8 mouse cellular contexts compared by ENCODE assay signal in genomic region chr2:103565732-103566422, GRCm38 (mm10). TPM values are rescaled to one million over a fixed set of nuclear protein-coding genes. Genes with fewer than 3 reads are reported as not detected.
DNase-seq lines count a peak whose midpoint lies in the region; ATAC-seq and TF ChIP-seq lines count a peak whose summit lies in the region.

Gene Abtb2, plus strand, starts transcription at chr2:103566310.

- ATAC-seq in CD4-positive, CD25-positive, alpha-beta regulatory T cell, adult 4 months: peak; percentile 90
- peak; percentile 94 for ATAC-seq in forebrain, embryonic 11.5 days (replicated peaks; ENCODE audit: low FRiP score)
- ATAC-seq in heart, embryonic 16.5 days (replicated peaks; ENCODE audit: extremely low read depth, insufficient read depth, low FRiP score): peak; percentile 94
- peak; percentile 96 for ATAC-seq in liver, embryonic 14.5 days (ENCODE audit: insufficient read depth)
- peak; percentile 96 for ATAC-seq in stomach, embryonic 15.5 days (ENCODE audit: insufficient read depth, low FRiP score, low read depth)

- peaks cover 4% of the 10 kb centered on the region; the same call in 1 of the 2 replicates for H3K27me3 ChIP-seq in forebrain, embryonic 11.5 days (ENCODE audit: control insufficient read depth, insufficient read depth, low read length)
- H3K27me3 ChIP-seq in heart, embryonic 16.5 days (ENCODE audit: control insufficient read depth, insufficient read depth, low read length): peaks cover 3% of the 10 kb centered on the region; the same call in 1 of the 2 replicates
- peaks cover 46% of the 10 kb centered on the region for H3K27me3 ChIP-seq in liver, embryonic 14.5 days (ENCODE audit: control insufficient read depth, insufficient read depth, low read length)
- no peaks in the 10 kb centered on the region for H3K27me3 ChIP-seq in stomach, embryonic 15.5 days (replicated peaks)

- peak; percentile 14 for TF ChIP-seq CTCF in liver, embryonic 14.5 days (IDR thresholded peaks at IDR 0.05; ENCODE audit: low read depth)

- H3K4me3 ChIP-seq in forebrain, embryonic 11.5 days (ENCODE audit: low read depth, low read length): peak within 1 kb of the TSS; percentile 68
- H3K4me3 ChIP-seq in heart, embryonic 16.5 days (ENCODE audit: low read length): peak within 1 kb of the TSS; percentile 67
- peak within 1 kb of the TSS; percentile 49 for H3K4me3 ChIP-seq in liver, embryonic 14.5 days (ENCODE audit: insufficient read depth in 1 of 2, low read depth in 2 of 2, low read length in 2 of 2)
- peak within 1 kb of the TSS; percentile 63 for H3K4me3 ChIP-seq in stomach, embryonic 15.5 days (replicated peaks)

- 1% methylated on average over 34 of the region's 34 CpGs for WGBS in forebrain, embryonic 11.5 days
- under 1% methylated on average over 34 of the region's 34 CpGs for WGBS in heart, embryonic 16.5 days
- under 1% methylated on average over 34 of the region's 34 CpGs for WGBS in liver, embryonic 14.5 days (ENCODE audit: insufficient replicate concordance)
- WGBS in stomach, embryonic 15.5 days: under 1% methylated on average over 34 of the region's 34 CpGs

- peaks cover 23% of the 10 kb centered on the region; the same call in 1 of the 2 replicates for H3K4me1 ChIP-seq in forebrain, embryonic 11.5 days (replicated peaks; ENCODE audit: control insufficient read depth, insufficient read depth, low read length)
- H3K4me1 ChIP-seq in heart, embryonic 16.5 days (ENCODE audit: control insufficient read depth, insufficient read depth, low read length): peaks cover 32% of the 10 kb centered on the region
- H3K4me1 ChIP-seq in liver, embryonic 14.5 days (replicated peaks; ENCODE audit: control insufficient read depth in 2 of 2, insufficient read depth in 2 of 2, low read length in 1 of 2): peaks cover 5 to 7% of the 10 kb centered on the region in 2 experiments
- H3K4me1 ChIP-seq in stomach, embryonic 15.5 days: peaks cover 21% of the 10 kb centered on the region

- TF ChIP-seq EP300 in liver, embryonic 14.5 days (IDR thresholded peaks at IDR 0.05; ENCODE audit: low read depth): no peak

- peak within 1 kb of the TSS; percentile 81 for H3K27ac ChIP-seq in forebrain, embryonic 11.5 days (ENCODE audit: low read depth, low read length)
- peak within 1 kb of the TSS; percentile 93 for H3K27ac ChIP-seq in heart, embryonic 16.5 days (ENCODE audit: low read length)
- no peak within 1 kb of the TSS for H3K27ac ChIP-seq in liver, embryonic 14.5 days
- peak within 1 kb of the TSS; percentile 85 for H3K27ac ChIP-seq in stomach, embryonic 15.5 days

- H3K9ac ChIP-seq in forebrain, embryonic 11.5 days (ENCODE audit: low read length): peak within 1 kb of the TSS; percentile 71
- peak within 1 kb of the TSS; percentile 91 for H3K9ac ChIP-seq in heart, embryonic 16.5 days (ENCODE audit: low read length)
- peak within 1 kb of the TSS; percentile 38 for H3K9ac ChIP-seq in liver, embryonic 14.5 days (replicated peaks)
- H3K9ac ChIP-seq in stomach, embryonic 15.5 days: peak within 1 kb of the TSS; percentile 49

- DNase-seq in c-Kit-positive CD71-positive TER-119-negative erythroid progenitor cells, embryonic 14.5 days (ENCODE audit: low read depth): peak; percentile 91
- DNase-seq in forebrain, embryonic 11.5 days (ENCODE audit: low spot score): peak; percentile 96
- peak; percentile 95 to 96 for DNase-seq in kidney, postnatal 36 days
- DNase-seq in liver, embryonic 14.5 days (ENCODE audit: low read depth in 3 of 3, low spot score in 3 of 3): peak; percentile 84 to 87 (median 85)
- DNase-seq in neural tube, embryonic 10.5 days (ENCODE audit: extremely low spot score, low spot score): peak; percentile 90

- no peaks in the 10 kb centered on the region for H3K9me3 ChIP-seq in forebrain, embryonic 11.5 days (ENCODE audit: control insufficient read depth, low read length)
- H3K9me3 ChIP-seq in heart, embryonic 16.5 days (replicated peaks; ENCODE audit: control insufficient read depth, low read length): no peaks in the 10 kb centered on the region
- H3K9me3 ChIP-seq in liver, embryonic 14.5 days (ENCODE audit: control insufficient read depth, low read length): no peaks in the 10 kb centered on the region
- H3K9me3 ChIP-seq in stomach, embryonic 15.5 days: no peaks in the 10 kb centered on the region

- H3K36me3 ChIP-seq in forebrain, embryonic 11.5 days (ENCODE audit: control insufficient read depth, insufficient read depth, low read length): no peaks in the 10 kb centered on the region
- H3K36me3 ChIP-seq in heart, embryonic 16.5 days (ENCODE audit: control insufficient read depth, insufficient read depth): no peaks in the 10 kb centered on the region
- no peaks in the 10 kb centered on the region for H3K36me3 ChIP-seq in liver, embryonic 14.5 days (replicated peaks; ENCODE audit: control insufficient read depth, insufficient read depth, low read depth)
- H3K36me3 ChIP-seq in stomach, embryonic 15.5 days: no peaks in the 10 kb centered on the region

- peak within 1 kb of the TSS; percentile 93 for H3K4me2 ChIP-seq in forebrain, embryonic 11.5 days (ENCODE audit: low read depth, low read length, severe bottlenecking)
- peak within 1 kb of the TSS; percentile 90 for H3K4me2 ChIP-seq in heart, embryonic 16.5 days (ENCODE audit: low read depth, low read length)
- peak within 1 kb of the TSS; percentile 61 for H3K4me2 ChIP-seq in liver, embryonic 14.5 days (ENCODE audit: low read depth)
- peak within 1 kb of the TSS; percentile 99 for H3K4me2 ChIP-seq in stomach, embryonic 15.5 days

RNA-seq across cellular contexts. Expression of gene Abtb2, which starts in this region (rescaled TPM):
- polyA plus RNA-seq in CD4-positive, CD25-positive, alpha-beta regulatory T cell, adult 4 months (2017; shearing (Covaris generic)): 1 to 10 TPM; 6.1 to 9.8 TPM
- 14.1 and 15.9 TPM in 2 replicates for polyA plus RNA-seq in forebrain, embryonic 11.5 days (2014; fragmentation: Nextera tagmentation; extraction: Ambion mirVana)
- 19.9 and 23.2 TPM in 2 replicates for polyA plus RNA-seq in heart, embryonic 16.5 days (2015; fragmentation: Nextera tagmentation; extraction: Ambion mirVana)
- polyA plus RNA-seq in liver, embryonic 14.5 days (2012; rRNA removed): 1.7 and 1.8 TPM in 2 replicates
- polyA plus RNA-seq in liver, embryonic 14.5 days (2014; fragmentation: Nextera tagmentation; extraction: Ambion mirVana): 1.2 and 1.7 TPM in 2 replicates
- polyA plus RNA-seq in stomach, embryonic 15.5 days (2015; fragmentation: Nextera tagmentation; extraction: Ambion mirVana): 4.5 and 5.3 TPM in 2 replicates

Comparison
In these comparisons a context has a peak if more than half of its experiments do, and no peak if none do; other contexts are left out.
1. H3K9ac ChIP-seq: peak in every context shown above with its lines; median percentile 91 in heart, embryonic 16.5 days; 71 in forebrain, embryonic 11.5 days; 49 in stomach, embryonic 15.5 days; 38 in liver, embryonic 14.5 days.